Mouse (Mus musculus): Measurements from ENCODE around the gene Supt5. TPM values are rescaled to one million over a fixed set of nuclear protein-coding genes. Genes with fewer than 3 reads are reported as not detected.

Supt5 gene
- polyA plus RNA-seq, 1 experiment from 2014 or later = 101 TPM

GRCm38 (mm10) chr7:28328260-28328659 is 10.3 kb downstream of the Supt5 start:
- DNase-seq (ENCODE audit: low spot score) (no peak), ATAC-seq (ENCODE audit: insufficient read depth, low FRiP score, low TSS enrichment) (no peak)
- Histone ChIP-seq H3K9ac (ENCODE audit: low read length) (no peak overlapping the region), H3K4me3 (ENCODE audit: low read depth, low read length) (no peak overlapping the region), H3K4me2 (ENCODE audit: low read depth) (no peak overlapping the region), H3K9me3 (ENCODE audit: control insufficient read depth, low read length) (no peaks in the 10 kb centered on the region), H3K36me3 (ENCODE audit: control insufficient read depth, insufficient read depth, low read length) (peaks cover 25% of the 10 kb centered on the region), H3K4me1 (ENCODE audit: control insufficient read depth, insufficient read depth, low read length) (no peaks in the 10 kb centered on the region), H3K27ac (ENCODE audit: low read depth, low read length) (no peak overlapping the region), H3K27me3 (ENCODE audit: control insufficient read depth, insufficient read depth, low read length) (no peaks in the 10 kb centered on the region)
- 92% methylated on average over 2 of the region's 2 CpGs for WGBS

GRCm38 (mm10) chr7:28326457-28326856 is 12.1 kb downstream of the Supt5 start:
- no peak overlapping the region for H3K4me3 ChIP-seq (ENCODE audit: low read depth, low read length)

DNA sequence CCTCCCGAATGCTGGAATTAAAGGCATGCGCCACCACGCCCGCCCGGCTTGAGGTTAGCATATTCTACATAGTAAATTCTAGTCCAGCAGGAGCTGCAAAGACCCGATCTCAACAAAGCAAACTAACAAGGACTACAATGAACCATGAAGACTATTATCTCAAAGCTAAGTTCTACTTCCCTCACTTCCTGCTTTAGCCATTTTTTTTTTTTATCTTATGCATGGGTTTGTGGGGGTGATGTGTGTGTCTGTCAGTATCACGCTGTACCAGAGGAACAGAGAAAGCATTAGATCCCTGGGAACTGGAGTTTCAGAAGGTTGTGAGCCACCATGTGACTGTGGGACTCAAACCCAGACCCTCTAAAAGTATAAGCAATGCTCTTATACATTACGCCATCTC is 13.3 kb downstream of the Supt5 start:
- Histone ChIP-seq H3K9ac (ENCODE audit: low read length) (no peak overlapping the region), H3K4me3 (ENCODE audit: low read depth, low read length) (no peak overlapping the region), H3K36me3 (ENCODE audit: control insufficient read depth, insufficient read depth, low read length) (peaks cover 41% of the 10 kb centered on the region), H3K27me3 (ENCODE audit: control insufficient read depth, insufficient read depth, low read length) (no peaks in the 10 kb centered on the region), H3K27ac (ENCODE audit: low read depth, low read length) (no peak overlapping the region), H3K4me2 (ENCODE audit: low read depth) (no peak overlapping the region), H3K4me1 (ENCODE audit: control insufficient read depth, insufficient read depth, low read length) (no peaks in the 10 kb centered on the region), H3K9me3 (ENCODE audit: control insufficient read depth, low read length) (no peaks in the 10 kb centered on the region)
- DNase-seq (ENCODE audit: low spot score) (no peak), ATAC-seq (ENCODE audit: insufficient read depth, low FRiP score, low TSS enrichment) (no peak)
- 98% methylated on average over 8 of the region's 8 CpGs for WGBS

More at GRCm38 (mm10) chr7:28326457-28326856, 12.1 kb downstream of the Supt5 start:
- 84% methylated on average over 4 of the region's 4 CpGs for WGBS
- no peak for DNase-seq (ENCODE audit: low spot score)
- ATAC-seq (ENCODE audit: insufficient read depth, low FRiP score, low TSS enrichment) = no peak
- Histone ChIP-seq H3K27ac (ENCODE audit: low read depth, low read length) (no peak overlapping the region), H3K36me3 (ENCODE audit: control insufficient read depth, insufficient read depth, low read length) (peaks cover 42% of the 10 kb centered on the region), H3K4me1 (ENCODE audit: control insufficient read depth, insufficient read depth, low read length) (no peaks in the 10 kb centered on the region), H3K9me3 (ENCODE audit: control insufficient read depth, low read length) (no peaks in the 10 kb centered on the region), H3K9ac (ENCODE audit: low read length) (no peak overlapping the region), H3K27me3 (ENCODE audit: control insufficient read depth, insufficient read depth, low read length) (no peaks in the 10 kb centered on the region), H3K4me2 (ENCODE audit: low read depth) (no peak overlapping the region)

DNA sequence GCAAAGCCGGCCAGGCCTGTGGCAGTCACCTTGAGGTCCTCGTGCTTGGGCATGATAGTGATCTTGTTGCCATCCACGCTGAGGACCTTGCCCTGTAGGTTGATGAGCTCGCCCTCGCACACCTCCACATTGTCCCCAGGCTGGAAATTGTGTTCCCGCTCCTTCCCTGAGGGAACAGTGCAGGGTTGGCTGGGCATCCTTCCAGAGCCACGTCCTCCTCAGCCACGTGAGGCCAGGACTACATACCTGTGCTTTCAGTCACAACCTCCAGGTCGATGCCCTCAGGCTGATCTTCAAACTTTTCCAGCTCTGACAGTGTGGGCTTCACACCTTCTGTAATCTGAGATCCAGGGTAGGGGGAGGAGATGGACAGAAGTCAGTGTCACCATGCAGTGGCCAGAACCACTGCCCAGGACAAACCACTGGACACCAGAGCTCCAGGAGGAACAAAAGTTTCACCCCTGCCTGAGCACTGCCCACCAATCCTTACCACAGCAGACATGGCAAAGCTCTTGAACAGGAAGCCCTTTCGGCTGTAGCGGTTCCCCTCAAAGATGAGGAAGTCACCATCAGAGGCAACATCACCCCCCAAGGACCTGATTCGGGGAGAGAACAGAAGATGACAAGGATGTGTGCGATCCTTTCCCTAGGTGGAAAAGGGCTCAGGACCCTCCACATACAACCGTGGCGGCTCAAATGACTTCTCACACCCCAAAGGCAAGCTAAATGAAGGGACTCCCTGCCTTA is 16.4 kb downstream of the Supt5 start:
- ATAC-seq (ENCODE audit: insufficient read depth, low FRiP score, low TSS enrichment) (no peak), DNase-seq (ENCODE audit: low spot score) (no peak)
- Histone ChIP-seq H3K27ac (ENCODE audit: low read depth, low read length) (no peak overlapping the region), H3K4me1 (ENCODE audit: control insufficient read depth, insufficient read depth, low read length) (no peaks in the 10 kb centered on the region), H3K4me2 (ENCODE audit: low read depth) (no peak overlapping the region), H3K27me3 (ENCODE audit: control insufficient read depth, insufficient read depth, low read length) (no peaks in the 10 kb centered on the region), H3K4me3 (ENCODE audit: low read depth, low read length) (no peak overlapping the region), H3K36me3 (ENCODE audit: control insufficient read depth, insufficient read depth, low read length) (peaks cover 48% of the 10 kb centered on the region), H3K9me3 (ENCODE audit: control insufficient read depth, low read length) (no peaks in the 10 kb centered on the region), H3K9ac (ENCODE audit: low read length) (no peak overlapping the region)
- 91% methylated on average over 15 of the region's 15 CpGs for WGBS

- H3K4me1 ChIP-seq (ENCODE audit: control insufficient read depth, insufficient read depth, low read length) = no peaks in the 10 kb centered on the region
- no peak overlapping the region for H3K4me3 ChIP-seq (ENCODE audit: low read depth, low read length)
- DNase-seq (ENCODE audit: low spot score) = no peak
- H3K9ac ChIP-seq (ENCODE audit: low read length) = no peak overlapping the region
- H3K36me3 ChIP-seq (ENCODE audit: control insufficient read depth, insufficient read depth, low read length) = peaks cover 54% of the 10 kb centered on the region
- no peak for ATAC-seq (ENCODE audit: insufficient read depth, low FRiP score, low TSS enrichment)
- H3K4me2 ChIP-seq (ENCODE audit: low read depth) = no peak overlapping the region
- H3K27me3 ChIP-seq (ENCODE audit: control insufficient read depth, insufficient read depth, low read length) = no peaks in the 10 kb centered on the region
- no peaks in the 10 kb centered on the region for H3K9me3 ChIP-seq (ENCODE audit: control insufficient read depth, low read length)
- 94% methylated on average over 17 of the region's 17 CpGs for WGBS
- no peak overlapping the region for H3K27ac ChIP-seq (ENCODE audit: low read depth, low read length)
Observed at GRCm38 (mm10) chr7:28318714-28319113, 19.8 kb downstream of the Supt5 start.

- H3K4me1 ChIP-seq (ENCODE audit: control insufficient read depth, insufficient read depth, low read length) = no peaks in the 10 kb centered on the region
- H3K27ac ChIP-seq (ENCODE audit: low read depth, low read length) = no peak overlapping the region
- 89% methylated on average over 3 of the region's 3 CpGs for WGBS
- H3K9me3 ChIP-seq (ENCODE audit: control insufficient read depth, low read length) = no peaks in the 10 kb centered on the region
- no peak overlapping the region for H3K4me2 ChIP-seq (ENCODE audit: low read depth)
- ATAC-seq (ENCODE audit: insufficient read depth, low FRiP score, low TSS enrichment) (no peak), DNase-seq (ENCODE audit: low spot score) (no peak)
- no peaks in the 10 kb centered on the region for H3K27me3 ChIP-seq (ENCODE audit: control insufficient read depth, insufficient read depth, low read length)
- H3K4me3 ChIP-seq (ENCODE audit: low read depth, low read length) = no peak overlapping the region
- H3K9ac ChIP-seq (ENCODE audit: low read length) = no peak overlapping the region
- peaks cover 47% of the 10 kb centered on the region for H3K36me3 ChIP-seq (ENCODE audit: control insufficient read depth, insufficient read depth, low read length)
Observed at GRCm38 (mm10) chr7:28318036-28318435, 20.5 kb downstream of the Supt5 start.

DNA sequence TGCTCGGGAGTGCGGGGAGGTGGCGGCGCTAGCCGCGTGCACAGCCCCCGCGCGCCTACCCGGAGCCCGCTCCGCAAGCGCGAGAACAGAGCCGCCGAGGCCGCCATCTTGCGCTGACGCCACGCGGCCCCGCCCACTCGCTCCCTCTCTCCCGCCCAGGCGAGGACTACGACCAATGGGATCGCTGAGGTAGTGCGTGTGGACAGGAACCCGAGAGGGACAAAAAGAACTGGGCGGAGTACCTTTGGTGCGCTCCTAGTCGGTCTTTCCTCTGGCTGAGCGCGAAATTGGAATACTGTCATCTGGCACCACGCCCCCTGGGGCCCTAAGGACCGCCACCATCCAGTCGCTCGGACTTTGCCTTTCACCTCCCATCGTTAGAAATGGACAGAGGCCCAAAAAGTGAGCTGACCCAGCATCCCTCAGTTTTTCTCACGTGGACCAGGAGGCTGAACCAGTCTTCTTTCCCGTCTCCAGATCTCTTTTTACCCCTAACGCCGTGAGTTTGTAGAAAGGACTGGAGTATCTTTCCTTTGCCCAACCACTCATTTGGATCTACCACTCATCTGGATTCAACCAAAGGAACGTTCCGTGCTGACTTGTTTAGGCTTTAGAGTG is 26.5 kb downstream of the Supt5 start, which contains the start of gene Timm50:
TSS of gene Timm50 (minus strand) at position 147 of the 618 bp plus-strand sequence.
- Histone ChIP-seq H3K4me3 (ENCODE audit: low read depth, low read length) (peak within 1 kb of the TSS; percentile 97), H3K4me1 (ENCODE audit: control insufficient read depth, insufficient read depth, low read length) (peaks cover 9% of the 10 kb centered on the region), H3K9me3 (ENCODE audit: control insufficient read depth, low read length) (no peaks in the 10 kb centered on the region), H3K4me2 (ENCODE audit: low read depth) (peak within 1 kb of the TSS; percentile 64), H3K27ac (ENCODE audit: low read depth, low read length) (peak within 1 kb of the TSS; percentile 73), H3K27me3 (ENCODE audit: control insufficient read depth, insufficient read depth, low read length) (no peaks in the 10 kb centered on the region), H3K36me3 (ENCODE audit: control insufficient read depth, insufficient read depth, low read length) (peaks cover 24% of the 10 kb centered on the region), H3K9ac (ENCODE audit: low read length) (peak within 1 kb of the TSS; percentile 92)
- WGBS = under 1% methylated on average over 42 of the region's 45 CpGs
- DNase-seq (ENCODE audit: low spot score) (peak; percentile 97), ATAC-seq (ENCODE audit: insufficient read depth, low FRiP score, low TSS enrichment) (peak; percentile 96)

DNA sequence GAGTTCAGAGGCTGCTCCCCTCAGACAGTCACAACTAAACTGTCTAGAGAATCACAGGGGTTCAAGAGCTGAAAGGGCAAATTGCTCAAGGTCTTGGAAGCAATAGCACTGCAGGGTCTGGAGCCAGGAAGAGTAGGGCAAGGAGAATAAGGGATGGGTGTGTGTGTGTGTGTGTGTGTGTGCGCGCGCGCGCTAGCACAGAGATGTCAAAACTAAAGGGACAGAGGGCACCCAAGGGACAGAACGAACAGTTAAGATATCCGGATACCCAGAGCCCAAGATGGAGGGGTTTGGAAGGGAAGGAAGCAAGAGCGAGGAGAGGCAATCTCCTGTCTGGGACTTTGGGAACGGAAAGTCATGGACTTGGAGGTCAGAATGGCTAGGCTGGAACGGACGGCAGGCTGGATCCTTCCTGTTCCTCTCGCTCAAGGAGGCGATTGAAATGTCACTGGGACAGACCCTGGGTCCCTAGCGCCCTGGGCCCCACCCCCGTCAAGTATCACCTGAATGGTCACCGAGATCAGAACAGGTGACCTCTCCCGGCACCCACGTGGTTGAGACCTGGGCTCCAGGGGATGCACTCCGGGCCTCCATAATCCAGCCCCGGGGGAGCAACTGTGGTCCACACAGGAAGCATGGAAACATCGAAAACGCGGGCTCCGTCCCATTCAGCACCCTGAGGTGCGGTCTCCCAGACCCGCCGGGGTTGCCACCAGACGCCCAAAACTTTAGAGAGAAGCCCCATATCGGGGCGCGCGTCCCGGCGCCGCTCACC is 27.2 kb downstream of the Supt5 start:
- Histone ChIP-seq H3K9me3 (ENCODE audit: control insufficient read depth, low read length) (no peaks in the 10 kb centered on the region), H3K9ac (ENCODE audit: low read length) (peak overlapping the region; percentile 92), H3K4me3 (ENCODE audit: low read depth, low read length) (peak overlapping the region; percentile 97), H3K36me3 (ENCODE audit: control insufficient read depth, insufficient read depth, low read length) (peaks cover 27% of the 10 kb centered on the region), H3K4me1 (ENCODE audit: control insufficient read depth, insufficient read depth, low read length) (peaks cover 9% of the 10 kb centered on the region), H3K27ac (ENCODE audit: low read depth, low read length) (peak overlapping the region; percentile 73), H3K4me2 (ENCODE audit: low read depth) (peak overlapping the region; percentile 64), H3K27me3 (ENCODE audit: control insufficient read depth, insufficient read depth, low read length) (no peaks in the 10 kb centered on the region)
- peak; percentile 12 for DNase-seq (ENCODE audit: low spot score)
- ATAC-seq (ENCODE audit: insufficient read depth, low FRiP score, low TSS enrichment) = peak; percentile 54
- 6% methylated on average over 35 of the region's 35 CpGs for WGBS

Data from neural tube, embryonic 11.5 days (tissue).